Mouse (Mus musculus): ENCODE results near the gene Errfi1.

The Errfi1 gene

GRCm38 (mm10) chr4:150917336-150918027 lies 63.8 kb downstream of the Errfi1 start:
- DNase-seq, result no peak
